Mouse (Mus musculus) layer of hippocampus, adult 18-20 months (tissue): ENCODE measurements at regions not wholly inside any gene's neighbourhood (a gene's known extent, or its start where the extent isn't known, plus 50 kb on each side); places are given as distances from the start of the nearest gene placed in this dataset.

Experiments used
- DNase-seq, 2 experiments: peaks; one replicate each; pipeline ENCODE4 v3.0.0; 2022; ENCODE audit warnings: low spot score in 2 of 2

GRCm38 (mm10) chr13:84345791-84346511 is 123.9 kb downstream of the Tmem161b start:
- peak in 1 of 2 experiments; percentile 59 for DNase-seq

GRCm38 (mm10) chr13:84346569-84346968 is 124.5 kb downstream of the Tmem161b start:
- no peak for DNase-seq

DNA sequence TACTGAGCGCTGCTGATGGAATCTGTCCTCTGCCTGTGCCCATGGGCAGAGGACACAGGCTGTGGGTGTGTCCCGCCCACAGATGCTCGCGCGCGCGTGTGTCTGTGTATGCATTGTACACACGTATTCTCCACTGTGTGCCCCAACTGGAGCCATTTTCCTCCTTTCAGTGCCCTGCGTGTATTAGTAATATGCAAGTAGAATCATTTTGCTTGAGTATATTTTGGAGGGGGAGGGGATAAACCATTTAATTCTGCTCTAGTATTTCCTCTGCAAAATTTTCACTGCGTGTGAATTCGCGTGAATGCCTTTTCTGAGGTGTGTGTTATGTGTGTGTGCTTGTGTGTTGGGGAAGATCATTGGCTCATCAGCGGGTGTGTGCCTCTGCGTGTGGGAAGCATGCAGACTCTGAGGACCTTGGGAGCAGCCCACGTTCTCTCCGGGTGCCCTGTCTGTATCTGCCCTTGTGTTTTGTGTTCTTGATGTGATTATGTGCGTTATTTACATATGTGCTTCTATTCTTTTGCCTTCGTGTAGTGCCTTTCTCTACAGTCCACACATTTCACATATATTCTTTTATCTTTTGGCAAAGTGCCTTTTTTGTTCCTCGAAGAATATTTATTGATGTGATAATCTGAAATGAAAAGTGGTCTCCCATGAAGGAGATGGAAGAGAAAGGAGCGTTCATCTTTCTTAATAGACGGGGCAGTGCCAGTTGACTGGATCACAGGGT is 125.3 kb downstream of the Tmem161b start:
- DNase-seq = peak; percentile 44 to 76

- DNase-seq = peak; percentile 97 to 99
Measured at GRCm38 (mm10) chr13:84347914-84348700, 126.0 kb downstream of the Tmem161b start.

DNA sequence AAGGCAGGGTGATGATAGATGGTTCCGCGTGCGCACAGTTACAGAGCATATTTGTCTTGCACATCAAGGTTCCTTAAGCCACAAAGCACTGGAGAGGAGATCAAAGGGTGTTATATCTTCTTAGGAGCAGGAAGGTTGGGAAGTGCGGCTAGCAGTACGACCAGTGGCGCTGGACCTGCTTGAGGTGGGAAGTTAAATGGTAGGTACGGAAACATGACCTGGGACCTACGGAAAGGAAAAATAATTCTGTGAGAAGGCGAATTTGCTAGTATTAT is 126.5 kb downstream of the Tmem161b start:
- no peak for DNase-seq

- DNase-seq = peak; percentile 55 to 79
Measured at GRCm38 (mm10) chr13:84349001-84349720, 127.1 kb downstream of the Tmem161b start.

GRCm38 (mm10) chr13:84349721-84350040 is 127.6 kb downstream of the Tmem161b start:
- no peak for DNase-seq

GRCm38 (mm10) chr13:84350791-84351190 is 128.7 kb downstream of the Tmem161b start:
- no peak for DNase-seq

GRCm38 (mm10) chr13:84356455-84356854 is 134.4 kb downstream of the Tmem161b start:
- DNase-seq = no peak

GRCm38 (mm10) chr13:84360536-84360935 is 138.4 kb downstream of the Tmem161b start:
- DNase-seq = no peak

- DNase-seq = no peak
Measured at GRCm38 (mm10) chr13:84364069-84364468, 142.0 kb downstream of the Tmem161b start.

DNA sequence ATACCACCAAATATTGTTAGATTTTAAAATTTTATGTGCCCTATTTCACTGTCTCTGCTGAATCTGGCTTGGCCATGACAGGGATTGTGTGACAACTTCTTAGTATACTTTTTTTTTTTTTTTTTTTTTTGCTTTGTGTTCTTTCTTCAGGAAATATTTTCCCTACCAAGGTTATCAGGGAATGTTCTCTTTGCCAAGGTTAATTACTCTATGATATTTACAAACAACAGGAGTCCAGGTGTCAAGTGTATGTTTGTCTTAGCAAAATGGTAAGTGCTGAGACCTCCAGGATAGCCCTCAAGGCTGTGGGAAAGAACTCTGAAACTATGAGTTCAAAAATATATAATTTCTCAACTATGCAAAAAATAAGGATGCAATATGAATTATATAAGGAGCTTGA is 143.4 kb downstream of the Tmem161b start:
- DNase-seq = no peak

- DNase-seq = no peak
Measured at GRCm38 (mm10) chr13:84366017-84366416, 143.9 kb downstream of the Tmem161b start.

- no peak for DNase-seq
Measured at GRCm38 (mm10) chr13:84366839-84367238, 144.7 kb downstream of the Tmem161b start.

GRCm38 (mm10) chr13:84368225-84368624 is 146.1 kb downstream of the Tmem161b start:
- DNase-seq = no peak

- no peak for DNase-seq
Measured at GRCm38 (mm10) chr13:84374711-84375257, 152.7 kb downstream of the Tmem161b start.

DNA sequence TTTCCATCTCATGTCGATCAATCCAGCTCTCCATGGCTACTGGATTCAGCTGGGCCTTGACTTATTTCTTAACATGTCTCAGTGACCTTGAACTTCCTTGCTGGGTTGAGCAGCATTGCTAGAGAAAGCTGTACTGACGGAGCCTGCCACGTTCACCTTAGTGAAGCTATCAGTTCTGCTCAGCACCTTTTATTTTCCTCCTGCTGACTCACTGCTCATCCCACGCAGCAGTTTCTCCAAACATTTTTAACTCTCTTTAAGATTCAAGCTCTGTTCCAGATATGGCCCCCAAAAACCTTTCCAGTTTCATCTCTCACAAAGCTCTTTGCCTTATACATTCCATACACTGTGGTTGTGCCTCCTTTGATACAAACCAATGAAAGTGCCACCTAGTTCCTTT is 153.8 kb downstream of the Tmem161b start:
- DNase-seq = peak in 1 of 2 experiments; percentile 23

- DNase-seq = no peak
Measured at GRCm38 (mm10) chr13:84378553-84379332, 156.6 kb downstream of the Tmem161b start.

DNA sequence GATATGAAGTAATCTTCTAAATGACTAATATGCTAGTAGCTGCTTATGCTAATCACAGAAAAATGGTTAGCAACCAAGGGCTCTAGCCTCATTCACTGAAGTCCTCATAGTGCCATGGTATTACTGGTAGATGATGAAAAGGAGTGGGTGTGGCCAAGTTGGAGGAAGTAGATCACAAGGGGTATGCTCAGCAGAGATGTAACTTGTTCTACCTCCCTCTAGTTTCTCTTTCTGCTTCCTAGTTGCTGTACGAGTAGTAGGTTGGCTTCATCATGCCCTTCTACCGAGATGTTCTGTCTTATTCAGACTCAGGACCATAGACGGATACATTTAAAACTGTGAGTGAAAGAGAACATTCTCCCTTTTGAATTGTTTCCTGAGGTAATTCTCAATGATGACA is 169.5 kb downstream of the Tmem161b start:
- DNase-seq = no peak
